Mouse (Mus musculus) ES-CJ7 (cell line): ENCODE data around the gene Trpc7.

Source experiments
- DNase-seq: peaks from one replicate; pipeline ENCODE4 v3.0.0; 2011; ENCODE audit warnings: low read depth, low spot score

Trpc7 gene

DNA sequence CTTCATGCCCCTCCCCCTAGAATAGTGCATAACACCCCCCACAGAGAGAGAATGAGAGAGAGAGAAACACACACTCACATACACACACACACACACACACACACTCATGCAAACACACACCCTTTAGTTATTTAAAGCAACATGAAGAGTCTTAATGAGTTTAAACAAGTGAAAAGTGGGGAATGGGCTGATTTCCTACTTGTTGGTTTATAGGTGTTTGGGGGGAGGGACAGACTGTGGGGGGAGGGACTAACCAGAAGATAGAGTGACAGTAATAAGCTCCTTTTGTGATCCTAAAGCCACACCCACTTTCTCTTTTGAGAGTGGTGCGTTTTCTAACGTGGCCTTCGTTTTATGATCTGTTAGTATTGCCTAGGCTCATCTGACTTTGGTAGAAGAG lies at the start of gene Trpc7:
Gene Trpc7, minus strand, starts transcription at position 101 of the 400 bp plus-strand sequence.
- DNase-seq = no peak

DNA sequence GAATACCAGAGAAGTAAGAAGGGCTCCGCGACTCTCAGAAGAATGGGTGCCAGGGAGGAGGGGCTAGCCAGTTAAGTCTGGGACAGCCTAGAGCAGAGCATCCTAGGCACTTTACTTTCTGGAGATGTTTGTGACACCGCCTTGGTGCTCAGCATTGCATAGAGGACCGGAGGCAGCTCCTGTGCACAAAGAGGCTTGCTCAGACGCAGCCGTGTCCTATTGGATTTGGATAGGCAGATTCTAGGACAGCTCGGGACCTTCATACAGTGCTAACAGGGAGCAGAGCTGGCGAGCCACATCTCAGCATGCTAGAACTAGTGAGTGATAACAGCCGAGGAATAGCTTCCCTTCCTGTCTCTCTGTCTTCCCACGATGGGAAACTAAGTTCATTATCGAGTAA lies 43.5 kb upstream of the Trpc7 start:
- DNase-seq = no peak

DNA sequence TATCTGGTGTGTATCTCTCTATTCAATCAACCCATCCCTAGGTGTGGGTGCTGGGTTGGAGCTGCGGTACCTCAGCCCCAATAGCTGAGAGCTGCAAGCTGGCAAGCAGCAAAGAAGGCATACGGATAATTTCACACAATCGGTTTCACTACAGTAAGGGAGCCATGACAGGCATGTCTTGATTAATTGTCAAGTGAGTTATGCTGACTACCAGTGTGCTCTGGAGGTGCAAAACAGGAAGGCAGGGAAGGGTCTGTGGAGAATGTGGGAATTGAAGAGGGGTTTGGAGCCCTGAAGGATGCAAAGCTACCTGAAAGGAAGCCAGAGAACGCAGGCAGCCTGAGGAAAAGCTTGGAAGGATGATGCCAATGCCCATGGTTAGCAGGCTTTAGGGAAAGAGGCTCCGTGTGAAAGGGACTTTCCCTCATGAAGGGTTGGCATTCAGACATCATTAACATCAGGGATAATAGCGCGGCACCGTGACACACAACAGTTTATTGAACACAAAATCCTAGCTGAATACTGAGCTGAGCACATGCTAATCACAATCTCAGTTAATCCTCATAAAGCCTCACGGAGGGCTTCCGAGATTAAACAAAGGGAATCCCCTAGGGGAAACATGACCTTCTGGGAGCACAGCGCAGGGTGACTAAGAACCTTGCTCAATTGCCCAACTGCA lies 38.2 kb upstream of the Trpc7 start:
- DNase-seq = no peak

DNA sequence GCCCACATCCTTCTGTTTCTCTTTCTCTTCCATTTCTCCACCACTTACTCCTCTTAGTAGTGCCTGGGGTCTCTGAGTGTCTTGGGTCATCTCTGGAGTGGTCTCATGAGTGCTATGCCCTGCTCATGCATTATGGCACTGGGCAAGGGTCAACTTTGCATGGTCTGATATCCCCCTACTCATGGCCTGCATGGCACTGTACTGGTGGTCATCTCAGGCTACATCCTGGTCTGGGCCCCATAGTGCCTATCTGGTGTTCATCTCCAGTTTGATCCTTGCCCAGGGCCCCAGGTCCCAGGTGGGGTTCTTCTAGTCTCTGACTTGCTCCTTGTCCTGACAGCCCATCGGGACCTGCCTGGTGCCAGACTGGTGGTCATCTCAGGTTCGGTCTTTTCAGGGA lies 34.6 kb upstream of the Trpc7 start:
- DNase-seq = no peak

DNA sequence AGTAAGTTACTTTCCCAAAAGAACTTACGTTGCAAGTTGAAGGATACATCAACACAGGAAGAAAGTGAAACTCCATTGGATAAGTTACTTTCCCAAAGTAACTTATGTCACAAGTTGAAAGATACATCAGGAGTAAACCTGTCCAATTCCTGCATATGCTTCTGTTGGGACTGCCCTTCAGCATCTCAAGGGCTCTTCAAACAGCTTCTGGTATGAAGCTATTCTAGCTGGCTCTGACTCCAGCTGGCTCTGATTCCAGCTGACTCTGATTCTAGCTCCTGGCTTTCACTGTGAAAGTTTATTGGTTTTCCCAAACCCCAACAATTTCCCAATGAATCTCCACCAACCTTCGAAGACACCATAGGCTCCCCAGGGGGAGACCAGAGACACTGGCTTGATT lies 27.2 kb upstream of the Trpc7 start:
- DNase-seq = no peak

DNA sequence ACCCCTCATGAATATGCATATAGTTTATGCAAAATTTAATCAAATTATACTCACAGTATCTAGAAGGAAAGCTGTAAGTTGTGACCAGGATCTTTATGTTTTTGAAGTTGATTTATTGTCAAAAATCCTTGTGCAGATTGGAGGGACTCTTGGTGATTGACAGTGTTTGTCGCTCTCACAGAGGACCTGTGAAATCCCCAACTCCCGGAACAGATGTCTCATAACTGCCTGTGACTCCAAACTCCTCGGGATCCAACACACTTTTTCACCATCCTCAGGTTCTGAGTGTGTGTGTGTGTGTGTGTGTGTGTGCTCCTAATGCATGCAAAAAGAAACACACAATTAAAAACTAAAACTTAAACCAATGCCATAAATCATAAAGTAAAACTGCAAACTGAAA lies 25.5 kb upstream of the Trpc7 start:
- no peak for DNase-seq

DNA sequence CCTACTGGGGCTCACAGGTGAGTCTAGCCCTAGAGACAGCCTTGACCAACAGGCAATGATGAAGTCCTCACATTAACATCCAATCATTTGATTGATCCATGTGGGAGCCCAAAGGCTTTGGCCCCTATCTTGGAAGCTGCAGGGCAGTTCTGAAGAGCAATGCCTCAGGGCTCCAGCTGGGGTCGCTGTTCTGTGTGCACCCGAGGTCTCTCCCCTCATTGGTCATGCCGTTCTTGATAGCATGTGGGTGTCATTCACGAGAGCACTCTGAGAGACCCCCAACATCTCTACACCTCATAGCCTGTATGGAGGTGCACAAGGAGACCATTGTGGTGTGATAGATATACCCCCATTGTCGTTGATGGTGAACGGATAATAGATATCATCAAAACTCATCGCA lies 18.9 kb upstream of the Trpc7 start:
- DNase-seq = no peak

DNA sequence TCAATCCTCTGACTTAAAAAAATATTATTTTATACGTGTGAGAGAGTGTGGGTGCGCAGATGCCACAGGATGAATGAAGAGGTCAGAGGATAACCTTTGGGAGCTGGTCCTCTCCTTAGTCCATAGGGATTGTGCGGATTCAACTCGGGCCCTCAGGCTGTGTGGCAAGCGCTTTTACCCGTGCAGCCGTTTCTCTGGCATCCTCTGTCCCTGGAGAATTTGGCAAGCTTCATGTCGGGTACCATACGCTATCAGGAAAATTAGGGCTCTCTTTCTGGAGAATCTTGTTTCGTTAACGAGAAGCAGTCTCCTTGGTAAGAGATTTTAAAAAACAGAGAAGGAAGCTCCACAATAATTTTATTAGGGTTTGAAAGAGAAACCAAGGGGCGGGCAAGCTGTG lies 15.3 kb upstream of the Trpc7 start:
- DNase-seq = no peak

DNA sequence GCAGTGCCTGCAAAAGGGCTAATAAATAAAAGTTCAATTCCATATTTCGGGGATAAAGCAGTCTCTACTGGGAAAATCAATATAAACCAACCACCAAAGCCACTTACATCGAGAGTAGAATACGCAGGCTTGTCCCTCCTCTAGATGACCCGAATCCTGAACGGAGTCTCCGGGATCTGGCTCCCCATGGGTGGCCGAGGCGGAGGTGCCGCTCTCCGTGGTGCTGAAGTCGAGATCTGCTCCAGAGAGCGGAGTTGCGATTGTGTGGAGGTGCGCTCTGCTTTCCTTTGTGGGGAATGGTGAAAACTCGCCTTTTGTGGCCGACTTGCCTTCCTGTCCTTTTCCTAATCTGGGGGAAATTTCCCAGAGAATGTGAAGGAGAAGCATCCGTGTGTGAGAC lies 407 bp downstream of the Trpc7 start:
- DNase-seq = peak; percentile 59

DNA sequence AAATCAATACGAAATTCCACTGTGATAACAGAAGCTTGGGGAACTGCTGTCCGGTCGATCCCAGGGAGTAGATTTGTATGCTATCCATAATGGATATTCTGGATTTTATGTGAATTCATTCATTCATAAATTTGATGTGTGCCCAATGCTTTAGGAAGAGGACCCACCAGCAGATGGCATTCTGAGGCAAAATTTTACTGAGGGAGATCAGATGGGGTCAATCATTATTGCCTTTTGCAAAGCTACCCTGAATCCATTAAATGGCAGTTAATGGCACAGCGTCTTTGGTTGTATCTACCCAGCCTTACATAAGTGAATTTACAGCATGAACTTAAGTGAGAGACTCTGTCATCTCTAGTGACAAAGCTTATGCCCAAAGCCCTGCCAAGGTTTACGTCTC lies 1.2 kb downstream of the Trpc7 start:
- no peak for DNase-seq

DNA sequence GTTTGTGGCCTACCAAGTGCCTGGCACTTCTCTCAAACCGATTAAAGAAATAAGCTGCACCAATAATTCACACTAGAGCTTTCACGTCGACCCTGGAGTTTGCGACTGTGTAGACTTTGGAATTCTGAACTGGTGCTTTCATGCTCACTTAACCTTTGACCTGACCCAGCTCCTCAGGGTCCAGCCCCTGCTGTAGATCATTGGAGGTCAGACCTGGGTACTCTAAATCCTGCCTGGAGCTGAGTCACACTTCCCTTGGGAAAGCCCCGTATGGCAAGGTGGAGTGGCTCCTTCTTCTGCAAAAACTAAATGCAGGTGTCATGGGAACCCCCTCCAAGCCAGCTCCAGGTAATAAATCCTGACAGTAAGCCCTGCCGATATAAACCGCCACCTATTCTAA lies 5.9 kb downstream of the Trpc7 start:
- DNase-seq = no peak

DNA sequence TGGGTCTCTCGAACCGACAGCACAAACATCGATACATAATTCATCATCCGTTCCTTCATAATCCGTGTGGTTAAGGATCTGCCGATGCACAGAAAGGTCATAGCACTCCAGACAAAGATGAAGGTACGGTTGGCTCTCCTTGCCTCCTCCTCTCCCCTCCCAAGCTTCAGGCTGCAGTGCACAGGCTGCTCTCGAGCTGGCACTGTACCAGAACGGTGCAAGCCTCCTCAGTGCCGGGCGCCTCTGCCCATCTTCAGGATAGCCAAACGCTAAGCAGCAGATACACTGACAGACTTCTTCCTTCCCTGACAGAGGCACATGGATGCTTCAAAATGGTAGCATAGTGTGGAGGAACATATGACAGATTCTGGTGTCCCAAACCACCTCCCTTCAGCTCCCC lies 12.9 kb downstream of the Trpc7 start:
- DNase-seq = no peak

DNA sequence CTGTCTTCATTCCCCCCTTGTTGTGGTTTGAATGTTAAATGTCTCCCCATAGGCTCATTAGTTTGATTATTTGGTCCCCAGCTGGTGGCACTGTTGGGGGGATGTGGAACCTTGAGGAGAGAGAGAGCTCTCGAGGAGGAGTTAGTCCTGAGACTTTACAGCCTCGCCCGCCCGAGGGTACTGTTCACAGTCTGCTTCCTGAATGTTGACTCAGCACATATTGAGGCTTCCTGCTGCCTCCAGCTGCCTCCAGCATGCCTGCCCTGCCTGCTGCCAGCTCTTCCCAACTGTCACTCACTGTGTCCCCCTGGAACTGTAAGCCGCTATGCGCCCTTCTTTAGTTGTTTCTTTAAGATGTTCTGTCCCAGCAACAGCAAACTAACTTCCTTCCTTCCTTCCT lies 31.2 kb downstream of the Trpc7 start:
- DNase-seq = peak; percentile 14

DNA sequence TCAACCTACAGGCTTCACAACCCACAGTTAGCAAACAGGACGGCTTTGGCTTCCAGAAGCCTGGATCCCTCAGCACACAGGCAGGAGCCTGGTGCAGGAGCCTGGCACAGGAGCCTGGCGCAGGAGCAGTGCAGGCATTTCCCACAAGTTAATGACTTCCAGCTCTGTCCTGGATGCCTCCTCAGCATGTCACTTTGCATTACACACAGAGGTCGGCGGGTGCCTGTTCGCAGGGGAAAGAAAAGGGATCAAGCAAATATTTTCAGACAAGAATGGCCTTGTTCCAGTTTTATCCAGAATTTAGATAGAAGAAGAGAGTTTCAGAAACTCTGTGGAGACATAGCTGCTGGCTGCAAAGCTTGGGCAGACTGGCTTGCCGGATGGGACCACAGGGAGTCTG lies 33.8 kb downstream of the Trpc7 start:
- no peak for DNase-seq

DNA sequence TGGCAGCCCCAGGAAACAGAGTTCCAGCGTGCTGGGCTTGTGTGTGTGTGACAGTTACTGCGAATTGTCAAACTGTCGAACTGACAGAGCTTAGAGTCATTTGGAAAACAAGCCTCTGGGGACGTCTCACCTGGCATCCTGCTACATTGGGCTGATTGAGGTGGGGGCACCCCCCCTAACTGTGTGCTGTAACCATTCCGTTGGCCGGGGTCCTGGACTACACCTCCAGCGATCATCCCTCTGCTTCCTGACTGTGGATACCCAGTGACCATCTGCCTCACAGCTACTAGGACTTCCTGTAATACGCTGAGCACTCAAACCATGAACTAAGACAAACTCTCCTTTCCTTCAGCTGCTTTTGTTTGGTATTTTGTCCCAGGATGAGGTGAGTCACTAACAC lies 41.3 kb downstream of the Trpc7 start:
- no peak for DNase-seq

DNA sequence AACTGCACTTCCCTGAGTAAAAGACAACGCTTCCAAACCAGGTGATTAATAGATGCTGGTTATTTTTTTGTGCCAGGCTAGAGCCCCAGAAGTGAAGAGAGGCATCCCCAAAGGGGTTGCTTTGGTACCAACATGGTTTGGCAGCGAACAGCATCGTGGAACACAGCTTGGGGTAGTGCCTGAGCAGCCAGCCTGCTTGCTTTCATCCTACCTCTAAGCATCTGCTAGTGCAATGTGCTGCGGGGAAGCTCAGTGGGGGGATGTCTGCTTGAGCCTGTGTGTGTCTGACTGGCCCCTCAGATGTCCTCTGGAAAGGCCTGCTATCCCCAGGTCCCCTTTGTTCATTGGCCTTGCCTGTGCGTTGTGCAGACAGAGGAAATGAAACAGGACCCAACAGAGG lies 42.4 kb downstream of the Trpc7 start:
- no peak for DNase-seq

DNA sequence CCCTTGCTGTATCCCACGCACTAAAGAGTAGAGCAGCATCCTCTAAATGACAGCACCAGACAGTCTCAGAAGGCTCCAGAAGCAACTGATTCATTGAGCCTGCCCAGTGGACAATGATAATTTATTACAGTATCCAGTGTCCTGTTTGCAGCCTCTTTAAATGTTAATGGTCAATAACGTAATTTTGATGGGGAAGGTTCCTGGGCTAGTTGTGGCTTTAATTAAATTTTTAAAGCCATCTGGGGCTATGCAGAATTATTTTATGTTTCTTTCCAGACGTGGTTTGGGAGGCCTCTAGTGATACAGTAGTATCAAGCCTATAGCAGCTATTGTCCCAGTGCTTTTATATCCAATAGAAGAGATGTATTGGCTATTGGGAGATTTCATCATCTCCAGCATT lies 49.9 kb downstream of the Trpc7 start:
- no peak for DNase-seq

DNA sequence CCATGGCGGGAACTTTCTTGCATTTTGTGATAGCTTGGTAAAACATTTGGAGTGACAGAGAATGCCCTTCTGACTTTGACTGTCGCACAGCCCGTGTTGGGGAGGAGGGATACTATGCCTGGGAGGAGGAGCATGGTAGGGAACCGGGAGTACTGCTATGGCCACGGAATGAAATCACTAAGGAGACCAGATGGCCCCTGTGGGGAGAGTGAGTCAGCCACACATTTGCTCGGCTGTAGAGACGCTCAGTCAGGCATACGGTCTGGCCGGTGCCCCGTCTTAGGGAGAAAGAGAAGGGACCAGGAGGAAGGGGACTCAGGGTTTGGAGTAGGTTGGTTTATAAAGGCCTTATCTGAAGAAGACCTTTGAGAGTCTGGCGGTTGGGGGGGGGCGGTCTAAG lies 80.3 kb downstream of the Trpc7 start:
- DNase-seq = no peak

DNA sequence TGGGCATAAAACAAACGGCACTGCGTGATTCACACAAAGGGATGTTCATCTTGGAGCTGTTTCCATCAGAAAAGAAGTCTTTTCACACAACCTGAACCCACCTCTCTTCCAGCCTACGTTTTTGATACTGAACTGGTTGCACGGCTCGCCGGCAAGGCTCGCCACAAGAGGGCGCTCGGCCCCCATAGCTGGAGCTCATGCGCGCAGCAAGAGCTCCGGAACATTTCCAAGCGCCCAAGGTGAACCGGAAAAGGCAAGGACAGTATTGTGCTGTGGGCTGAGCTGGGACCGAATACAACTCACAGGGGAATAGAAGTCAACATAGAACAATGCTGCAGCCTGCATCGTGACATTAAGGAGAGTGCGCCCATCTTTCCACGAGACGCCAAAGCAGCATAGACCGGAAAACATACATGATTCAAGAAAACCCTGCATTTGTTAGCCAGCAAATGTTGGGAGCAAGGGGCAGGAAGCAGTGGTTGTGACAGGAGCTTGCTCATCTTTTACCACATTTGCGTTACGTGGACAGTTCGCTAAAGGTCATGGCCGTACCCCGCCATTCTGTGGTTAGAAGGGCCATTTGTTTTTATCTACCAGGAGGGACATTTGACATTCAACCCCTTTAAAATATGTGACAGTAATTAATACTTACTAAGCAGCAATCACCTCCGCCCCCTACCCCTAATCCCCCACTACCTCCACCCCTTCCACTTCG lies 88.9 kb downstream of the Trpc7 start:
- peak; percentile 86 for DNase-seq

DNA sequence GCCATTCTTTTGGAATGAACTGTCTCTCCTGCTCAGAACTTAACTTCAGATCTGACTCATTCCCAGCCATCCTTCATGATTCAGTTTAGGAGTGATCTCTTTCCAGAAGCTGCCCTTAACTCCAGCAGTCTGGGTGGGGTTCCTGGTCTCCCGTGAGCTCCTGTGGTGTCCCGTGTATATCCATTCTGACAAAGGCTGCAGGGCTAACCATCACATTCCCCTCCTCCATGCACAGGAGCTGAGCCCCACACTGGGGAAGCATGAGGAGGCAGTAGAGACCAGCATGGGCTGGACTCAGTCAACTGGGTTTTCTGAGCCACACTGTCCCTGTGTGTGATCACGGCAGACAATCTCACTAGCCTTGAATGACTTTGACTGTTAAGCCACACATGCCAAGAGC lies 90.7 kb downstream of the Trpc7 start:
- DNase-seq = no peak

DNA sequence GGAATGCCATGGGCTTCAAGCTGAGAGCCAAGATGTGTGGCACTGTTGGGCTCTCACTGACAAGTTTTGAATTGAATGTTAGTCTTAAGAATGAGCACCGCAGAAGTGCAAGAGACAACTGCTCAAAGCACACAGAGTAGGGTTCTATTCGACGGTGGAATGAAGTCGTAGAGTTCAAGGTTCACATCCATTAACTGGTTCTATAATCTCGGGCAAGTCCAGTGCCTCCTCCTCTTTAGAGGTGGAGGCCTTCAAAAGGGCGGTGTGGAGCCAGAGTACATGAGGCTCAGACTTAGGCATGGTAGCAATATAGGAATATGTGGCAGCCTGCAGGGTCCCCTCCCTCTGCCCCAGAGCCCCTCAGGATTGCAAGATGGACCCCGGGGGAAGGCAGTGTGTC lies 98.3 kb downstream of the Trpc7 start:
- DNase-seq = no peak

DNA sequence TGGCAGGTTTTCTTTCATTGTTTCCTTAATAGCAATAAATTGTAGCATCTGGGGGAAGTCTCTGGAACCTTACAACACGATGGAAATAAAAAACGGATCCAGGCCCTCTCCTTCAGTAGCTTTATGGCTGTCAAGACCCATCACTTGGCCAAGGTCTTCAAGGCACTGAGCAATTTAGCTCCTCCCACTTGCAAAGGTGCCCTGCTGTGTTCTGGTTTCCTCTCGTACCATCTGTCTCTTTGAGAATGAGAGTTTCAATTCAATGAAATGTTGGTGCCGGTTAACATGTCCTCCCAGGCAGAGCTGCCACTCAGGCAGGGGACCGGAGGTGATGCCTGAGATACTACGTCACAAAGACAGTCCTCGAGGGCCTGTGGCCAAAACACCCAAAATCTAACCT lies 100.3 kb downstream of the Trpc7 start:
- DNase-seq = no peak

DNA sequence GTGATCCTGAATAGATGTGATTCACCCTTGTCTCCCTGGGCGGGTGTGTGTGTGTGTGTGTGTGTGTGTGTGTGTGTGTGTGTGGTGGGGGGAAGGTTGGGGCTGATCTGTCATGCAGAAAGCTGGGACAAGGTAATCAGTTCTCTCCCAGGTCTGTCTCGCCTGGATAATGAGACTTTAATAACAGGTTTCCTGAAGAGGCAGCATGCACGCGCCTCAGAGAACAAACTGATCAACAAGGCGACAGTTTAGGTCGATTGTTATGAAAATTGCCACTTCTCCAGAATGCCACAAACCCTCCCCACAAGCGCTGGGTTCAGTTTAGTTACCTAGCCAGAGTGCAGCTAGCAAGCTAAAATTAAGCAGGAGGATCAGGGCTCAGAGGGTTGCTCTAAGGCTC lies 101.4 kb downstream of the Trpc7 start:
- DNase-seq = no peak

DNA sequence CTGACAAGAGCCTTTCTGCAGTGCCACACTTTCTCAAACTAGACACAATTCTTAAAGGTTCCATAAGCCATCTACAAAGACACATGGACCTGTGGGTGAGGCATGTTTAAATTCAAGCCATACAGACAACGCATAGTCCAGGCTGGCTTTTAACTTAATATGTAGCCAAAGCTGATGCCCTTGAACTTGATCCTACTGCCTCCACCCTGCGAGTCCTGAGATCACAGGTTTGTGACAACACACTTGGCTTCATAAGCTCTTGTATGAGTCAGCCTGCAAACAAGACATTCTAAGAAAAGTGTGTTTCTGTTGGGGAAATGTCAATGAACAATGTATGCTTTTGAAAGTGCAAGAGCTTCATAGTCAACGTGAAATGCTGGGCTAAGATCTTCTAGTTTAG lies 102.9 kb downstream of the Trpc7 start:
- no peak for DNase-seq
